Mouse (Mus musculus): ENCODE data around the gene Ripor2. TPM values are rescaled to one million over a fixed set of nuclear protein-coding genes. Genes with fewer than 3 reads are reported as not detected.

Ripor2 gene
- polyA plus RNA-seq, 1 experiment from 2014 or later = 16.6 TPM

- Histone ChIP-seq H3K4me3 (replicated peaks) (no peak overlapping the region), H3K9me3 (no peaks in the 10 kb centered on the region), H3K27ac (no peak overlapping the region), H3K4me2 (no peak overlapping the region), H3K4me1 (peaks cover 6% of the 10 kb centered on the region), H3K9ac (no peak overlapping the region), H3K27me3 (no peaks in the 10 kb centered on the region), H3K36me3 (replicated peaks) (no peaks in the 10 kb centered on the region)
- ATAC-seq (ENCODE audit: low FRiP score) = no peak
- 68% methylated on average over 2 of the region's 2 CpGs for WGBS
Measured at GRCm38 (mm10) chr13:24670676-24671075, 88.7 kb downstream of the Ripor2 start.

GRCm38 (mm10) chr13:24679027-24679680 lies 97.2 kb downstream of the Ripor2 start:
- 40% methylated on average over 15 of the region's 15 CpGs for WGBS
- no peak; the same call in 1 of the 2 replicates for ATAC-seq (ENCODE audit: low FRiP score)
- Histone ChIP-seq H3K9ac (no peak overlapping the region), H3K4me3 (replicated peaks) (no peak overlapping the region), H3K36me3 (replicated peaks) (no peaks in the 10 kb centered on the region), H3K9me3 (no peaks in the 10 kb centered on the region), H3K4me1 (peaks cover 7% of the 10 kb centered on the region; the same call in 1 of the 2 replicates), H3K27me3 (no peaks in the 10 kb centered on the region; the same call in 1 of the 2 replicates), H3K4me2 (no peak overlapping the region), H3K27ac (no peak overlapping the region; the same call in 1 of the 2 replicates)

DNA sequence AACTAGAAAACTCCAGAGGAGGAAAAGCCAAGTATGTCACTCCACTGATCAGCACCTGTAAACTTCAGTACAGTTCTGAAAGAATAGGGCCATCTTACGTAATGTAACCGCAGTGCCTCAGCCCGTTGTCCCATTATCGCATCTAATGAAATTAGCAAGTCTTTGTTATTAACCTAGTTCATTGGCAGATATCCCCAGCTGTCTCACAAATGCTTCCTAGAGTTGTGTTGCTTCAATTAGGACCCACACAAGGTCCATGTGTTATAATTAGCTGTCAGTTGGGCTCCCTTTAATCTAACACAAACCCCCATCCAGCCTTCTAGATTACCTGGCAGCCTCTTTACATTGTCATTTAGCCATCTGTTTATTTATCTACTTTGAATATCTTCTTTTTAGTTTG lies 99.0 kb downstream of the Ripor2 start:
- ATAC-seq (ENCODE audit: low FRiP score) = no peak
- 78% methylated on average over 4 of the region's 4 CpGs for WGBS

DNA sequence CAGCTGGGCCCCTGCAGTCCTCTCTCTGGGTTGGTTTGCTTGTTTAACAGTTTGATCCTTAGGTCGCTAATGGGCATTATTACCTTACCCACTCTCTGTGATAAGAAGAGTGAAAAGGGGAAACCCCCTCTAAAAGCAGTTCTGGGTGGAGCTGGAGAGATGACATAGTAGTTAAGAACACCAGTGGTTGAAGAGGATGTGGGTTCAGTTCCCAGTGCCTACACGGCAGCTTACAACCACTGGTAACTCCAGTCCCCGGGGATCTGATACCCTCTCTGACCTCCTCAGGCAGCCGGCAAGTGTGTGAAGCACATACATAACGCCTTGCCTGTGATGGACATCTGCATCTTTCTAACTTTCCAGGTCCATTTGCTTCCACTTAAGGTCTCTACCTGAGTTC lies 100.4 kb downstream of the Ripor2 start:
- Histone ChIP-seq H3K4me3 (replicated peaks) (no peak overlapping the region), H3K9me3 (no peaks in the 10 kb centered on the region), H3K27ac (no peak overlapping the region), H3K4me1 (peaks cover 19% of the 10 kb centered on the region), H3K27me3 (no peaks in the 10 kb centered on the region; the same call in 1 of the 2 replicates), H3K9ac (no peak overlapping the region), H3K36me3 (replicated peaks) (no peaks in the 10 kb centered on the region), H3K4me2 (no peak overlapping the region)
- 86% methylated on average over 5 of the region's 5 CpGs for WGBS
- no peak for ATAC-seq (ENCODE audit: low FRiP score)

More for the DNA sequence above, 99.0 kb downstream of the Ripor2 start:
- no peak overlapping the region for H3K4me2 ChIP-seq
- H3K4me3 ChIP-seq (replicated peaks) = no peak overlapping the region
- H3K9ac ChIP-seq = no peak overlapping the region
- no peaks in the 10 kb centered on the region for H3K9me3 ChIP-seq
- H3K36me3 ChIP-seq (replicated peaks) = no peaks in the 10 kb centered on the region
- H3K4me1 ChIP-seq = peaks cover 8% of the 10 kb centered on the region; the same call in 1 of the 2 replicates
- H3K27ac ChIP-seq = no peak overlapping the region
- no peaks in the 10 kb centered on the region; the same call in 1 of the 2 replicates for H3K27me3 ChIP-seq

DNA sequence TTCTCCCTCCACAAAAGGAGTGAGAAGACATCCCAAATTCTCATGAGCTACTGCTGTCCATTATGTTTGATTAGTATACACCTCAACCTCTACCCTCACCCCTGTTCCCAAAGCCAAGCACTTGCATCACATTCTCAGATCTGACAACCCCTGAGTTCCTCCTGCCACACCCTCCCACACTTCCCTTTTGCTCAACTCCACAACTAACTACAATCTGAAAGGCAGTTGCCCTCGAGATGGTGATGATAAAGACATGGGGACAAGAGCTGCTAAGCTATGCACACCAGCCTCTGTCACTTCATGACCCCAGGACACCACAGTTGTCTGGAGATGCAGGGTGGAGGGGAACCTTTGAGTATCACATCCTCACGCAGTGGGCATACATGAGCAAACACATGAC lies 102.5 kb downstream of the Ripor2 start:
- Histone ChIP-seq H3K4me2 (no peak overlapping the region), H3K27me3 (peaks cover 10% of the 10 kb centered on the region; the same call in 1 of the 2 replicates), H3K36me3 (replicated peaks) (no peaks in the 10 kb centered on the region), H3K27ac (no peak overlapping the region), H3K4me1 (peaks cover 13% of the 10 kb centered on the region), H3K4me3 (replicated peaks) (no peak overlapping the region), H3K9ac (no peak overlapping the region), H3K9me3 (no peaks in the 10 kb centered on the region)
- ATAC-seq (ENCODE audit: low FRiP score) = no peak
- 82% methylated on average over 2 of the region's 2 CpGs for WGBS

DNA sequence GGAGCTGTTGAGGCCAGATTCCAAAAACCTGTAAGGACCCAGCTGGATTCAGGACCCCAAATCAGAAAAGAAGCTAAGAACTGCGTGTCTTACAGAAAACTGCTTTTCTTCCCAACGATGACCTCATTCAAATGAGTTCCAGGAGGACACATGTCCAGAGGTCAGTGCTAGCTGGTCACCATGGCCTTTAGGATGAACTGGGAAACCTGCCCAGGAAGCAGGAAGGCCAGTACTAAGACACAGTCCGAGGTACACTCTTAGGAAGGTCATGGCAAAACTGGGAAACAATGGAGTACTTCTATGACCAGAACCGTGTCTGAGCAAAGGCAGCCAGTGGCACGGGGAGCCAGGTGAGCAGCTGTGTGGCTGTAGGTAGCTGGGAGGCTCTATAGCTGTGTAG lies 103.9 kb downstream of the Ripor2 start:
- Histone ChIP-seq H3K27ac (0 out of 2 replicates have a peak overlapping the region, but pooled peaks have one; percentile 8), H3K36me3 (replicated peaks) (no peaks in the 10 kb centered on the region), H3K4me2 (no peak overlapping the region), H3K4me3 (replicated peaks) (no peak overlapping the region), H3K4me1 (peaks cover 12% of the 10 kb centered on the region), H3K9me3 (no peaks in the 10 kb centered on the region), H3K9ac (no peak overlapping the region), H3K27me3 (peaks cover 10% of the 10 kb centered on the region; the same call in 1 of the 2 replicates)
- 74% methylated on average over 5 of the region's 5 CpGs for WGBS
- ATAC-seq (ENCODE audit: low FRiP score) = no peak

DNA sequence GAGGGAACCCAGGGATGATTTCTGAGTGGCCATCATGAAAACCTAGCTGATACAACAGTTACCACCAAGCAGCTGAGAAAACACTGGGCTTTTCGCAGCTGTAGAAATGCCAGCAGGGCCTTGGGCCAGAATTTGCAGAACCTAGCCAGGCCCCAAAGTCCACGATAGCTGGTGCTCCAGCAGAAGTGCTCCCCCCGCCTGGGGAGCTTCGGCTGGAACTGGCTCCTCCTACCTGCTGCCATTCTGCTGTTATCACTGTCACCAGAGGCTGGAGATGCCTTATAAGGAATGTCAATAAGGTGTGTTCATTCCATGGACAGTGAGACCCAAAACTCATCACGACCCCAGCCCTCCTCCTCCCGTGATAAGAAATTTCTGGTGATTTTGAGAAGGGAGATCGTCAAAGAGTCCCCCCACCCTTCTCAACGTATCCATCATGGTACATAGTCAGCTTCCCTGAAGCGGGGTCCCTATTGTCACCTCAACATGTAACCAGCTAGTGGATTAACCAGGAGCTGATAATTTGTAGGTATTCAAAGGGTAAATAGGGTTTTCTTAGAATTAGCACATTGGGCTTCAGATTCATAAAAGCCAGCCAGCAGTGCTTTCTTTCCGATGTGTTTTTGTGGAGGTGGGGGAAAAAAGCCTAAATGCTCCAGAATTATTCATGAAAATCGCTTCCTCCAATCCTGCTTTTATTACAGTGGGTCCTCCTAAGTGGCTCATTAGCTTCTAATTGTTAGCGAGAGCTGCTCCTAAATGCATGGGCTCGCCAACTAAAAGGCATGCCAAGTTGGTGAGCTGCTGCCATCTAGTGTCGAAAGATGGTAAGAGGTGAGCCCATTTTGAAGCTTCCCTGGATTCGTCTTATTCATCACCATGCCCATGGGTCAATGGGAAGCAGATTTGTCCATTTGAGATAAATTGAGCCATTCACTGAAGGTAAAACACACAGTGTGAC lies 105.0 kb downstream of the Ripor2 start:
- WGBS = 24% methylated on average over 15 of the region's 15 CpGs
- ATAC-seq (ENCODE audit: low FRiP score) = peak; percentile 91
- Histone ChIP-seq H3K9me3 (no peaks in the 10 kb centered on the region), H3K27ac (peak overlapping the region; percentile 78), H3K36me3 (replicated peaks) (no peaks in the 10 kb centered on the region), H3K27me3 (peaks cover 10% of the 10 kb centered on the region; the same call in 1 of the 2 replicates), H3K4me3 (replicated peaks) (no peak overlapping the region), H3K4me1 (peaks cover 12% of the 10 kb centered on the region), H3K4me2 (peak overlapping the region; percentile 25; the same call in 1 of the 2 replicates), H3K9ac (no peak overlapping the region)

- H3K27me3 ChIP-seq = peaks cover 7% of the 10 kb centered on the region; the same call in 1 of the 2 replicates
- no peaks in the 10 kb centered on the region for H3K4me1 ChIP-seq
- 92% methylated on average over 7 of the region's 7 CpGs for WGBS
- no peak overlapping the region for H3K4me2 ChIP-seq
- H3K9me3 ChIP-seq = no peaks in the 10 kb centered on the region
- no peaks in the 10 kb centered on the region; the same call in 1 of the 2 replicates for H3K36me3 ChIP-seq (replicated peaks)
- no peak overlapping the region for H3K4me3 ChIP-seq (replicated peaks)
- no peak for ATAC-seq (ENCODE audit: low FRiP score)
- no peak overlapping the region for H3K9ac ChIP-seq
- no peak overlapping the region for H3K27ac ChIP-seq
Measured at GRCm38 (mm10) chr13:24693312-24693711, 111.3 kb downstream of the Ripor2 start.

DNA sequence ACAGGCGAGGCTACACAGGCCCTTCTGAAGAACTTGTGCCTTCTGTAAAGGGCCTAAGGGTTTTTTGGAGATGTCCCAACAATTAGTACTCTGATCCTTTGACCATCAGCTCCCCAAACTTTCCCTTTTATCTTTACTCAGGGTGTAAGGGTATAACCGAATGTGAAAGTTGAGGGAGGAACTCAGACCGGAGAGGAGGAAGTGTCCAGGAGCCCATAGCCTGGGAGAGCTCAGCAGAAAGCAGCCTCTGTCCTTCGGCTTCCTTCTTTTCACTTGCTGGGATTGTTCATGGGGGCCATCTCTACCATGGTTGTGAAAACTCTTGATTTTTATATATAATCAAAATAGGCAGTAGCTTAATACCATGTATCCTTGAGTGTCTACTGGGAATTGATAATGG lies 116.8 kb downstream of the Ripor2 start:
- Histone ChIP-seq H3K36me3 (replicated peaks) (no peaks in the 10 kb centered on the region; the same call in 1 of the 2 replicates), H3K4me1 (no peaks in the 10 kb centered on the region), H3K9me3 (no peaks in the 10 kb centered on the region), H3K4me3 (replicated peaks) (no peak overlapping the region), H3K9ac (no peak overlapping the region), H3K4me2 (no peak overlapping the region), H3K27me3 (no peaks in the 10 kb centered on the region), H3K27ac (no peak overlapping the region)
- WGBS = 91% methylated on average over 4 of the region's 4 CpGs
- ATAC-seq (ENCODE audit: low FRiP score) = no peak

- Histone ChIP-seq H3K9ac (no peak overlapping the region), H3K4me2 (no peak overlapping the region), H3K27ac (no peak overlapping the region), H3K27me3 (0 out of 2 replicates have a peak, but pooled peaks cover 3% of the 10 kb centered on the region), H3K4me3 (replicated peaks) (no peak overlapping the region), H3K36me3 (replicated peaks) (no peaks in the 10 kb centered on the region), H3K9me3 (no peaks in the 10 kb centered on the region), H3K4me1 (no peaks in the 10 kb centered on the region)
- WGBS = 82% methylated on average over 5 of the region's 5 CpGs
- no peak for ATAC-seq (ENCODE audit: low FRiP score)
Measured at GRCm38 (mm10) chr13:24702128-24702527, 120.1 kb downstream of the Ripor2 start.

- no peak for ATAC-seq (ENCODE audit: low FRiP score)
- no peak overlapping the region for H3K4me2 ChIP-seq
- no peak overlapping the region for H3K27ac ChIP-seq
- peaks cover 14% of the 10 kb centered on the region for H3K4me1 ChIP-seq
- H3K27me3 ChIP-seq = 0 out of 2 replicates have a peak, but pooled peaks cover 6% of the 10 kb centered on the region
- no peaks in the 10 kb centered on the region for H3K9me3 ChIP-seq
- 58% methylated on average over 12 of the region's 12 CpGs for WGBS
- no peak overlapping the region for H3K4me3 ChIP-seq (replicated peaks)
- H3K36me3 ChIP-seq (replicated peaks) = no peaks in the 10 kb centered on the region
- H3K9ac ChIP-seq = no peak overlapping the region
Measured at GRCm38 (mm10) chr13:24709656-24710396, 127.8 kb downstream of the Ripor2 start.
